Mouse (Mus musculus) retina, embryonic 14.5 days (tissue): ENCODE measurements around the gene Olfr1504.
"Not testable (repeated sequence)": the region's sequence is repeated elsewhere in the genome, so short reads cannot be mapped to it uniquely, and the experiment has no call there.

Experiments used
- DNase-seq: peaks from one replicate; pipeline ENCODE4 v3.0.0-alpha.2; 2015; ENCODE audit warnings: low spot score

Gene Olfr1504

GRCm38 (mm10) chr19:13897828-13898227 lies at the start of gene Olfr1504:
Gene Olfr1504 (minus strand): TSS chr19:13897928.
- DNase-seq, result no peak

GRCm38 (mm10) chr19:13913230-13913629 lies 15.5 kb upstream of the Olfr1504 start, which contains the start of gene Olfr1505:
Gene Olfr1505 (plus strand): TSS chr19:13913530.
- DNase-seq, result no peak

GRCm38 (mm10) chr19:13861495-13861894 lies 36.2 kb downstream of the Olfr1504 start, which contains the start of gene Olfr1502:
Gene Olfr1502 (plus strand): TSS chr19:13861795.
- no peak for DNase-seq

GRCm38 (mm10) chr19:13850592-13850991 lies 47.1 kb downstream of the Olfr1504 start, which contains the start of gene Olfr1501:
Gene Olfr1501 (minus strand): TSS chr19:13850692.
- DNase-seq, result not testable (repeated sequence)
